Mouse (Mus musculus) G1E (cell line): ENCODE data around the gene 1700001P01Rik. TPM values are rescaled to one million over a fixed set of nuclear protein-coding genes. Genes with fewer than 3 reads are reported as not detected.

ENCODE experiments used
- ATAC-seq: 2 replicates; pipeline ENCODE4 v1.8.0; 2016; ENCODE audit warnings: mild to moderate bottlenecking; ENCODE audit not compliant: insufficient number of reproducible peaks, poor library complexity, low FRiP score, severe bottlenecking; ENCODE audit errors: extremely low read depth
- DNase-seq: peaks from one replicate; pipeline ENCODE4 v3.0.0; 2012; ENCODE audit warnings: low spot score
- H3K27me3 ChIP-seq: 2 replicates; pipeline ENCODE4 v1.6.1; 2012; ENCODE audit warnings: mild to moderate bottlenecking, low read length, inconsistent platforms; ENCODE audit not compliant: insufficient read depth
- H3K36me3 ChIP-seq: replicated peaks from 2 replicates; pipeline ENCODE3; 2012; ENCODE audit warnings: mild to moderate bottlenecking, inconsistent platforms
- H3K4me1 ChIP-seq: 2 replicates; pipeline ENCODE4 v1.6.1; 2012; ENCODE audit warnings: low read depth, low read length, inconsistent platforms, mixed read lengths; ENCODE audit not compliant: insufficient read depth
- H3K4me3 ChIP-seq: 2 replicates; pipeline ENCODE4 v1.5.1; 2012; ENCODE audit warnings: low read depth, mild to moderate bottlenecking, inconsistent platforms, low read length, moderate library complexity, mixed read lengths
- H3K9me3 ChIP-seq: replicated peaks from 2 replicates; pipeline ENCODE4 v1.6.1; 2012; ENCODE audit warnings: inconsistent platforms
- CTCF ChIP-seq: IDR thresholded peaks from 2 replicates; pipeline ENCODE4 v1.5.1; 2012; ENCODE audit warnings: low read depth, low read length, inconsistent platforms, mixed read lengths
- GATA1 ChIP-seq: IDR thresholded peaks from 2 replicates; pipeline ENCODE4 v1.6.1; 2012; ENCODE audit warnings: borderline replicate concordance, low read length, inconsistent platforms, mixed read lengths
- GATA2 ChIP-seq: IDR thresholded peaks from 2 replicates; pipeline ENCODE4 v1.6.1; 2012; ENCODE audit warnings: low read depth, low read length, inconsistent platforms, borderline replicate concordance
- POLR2AphosphoS5 ChIP-seq: IDR thresholded peaks from 2 replicates; pipeline ENCODE4 v1.6.1; 2012; ENCODE audit warnings: low read depth, low read length, inconsistent platforms; ENCODE audit not compliant: insufficient replicate concordance
- TAL1 ChIP-seq: conservative IDR thresholded peaks from 2 replicates; pipeline ENCODE4 v1.6.1; 2012; ENCODE audit warnings: low read depth, low read length, inconsistent platforms, mixed read lengths
- polyA plus RNA-seq: library from polyadenylated mRNA; stranded (reverse); fragments of >175 nt; gene quantifications from 2 replicates; pipeline ENCODE4 v1.2.3, GENCODE M21; 2012
- total RNA-seq, 2 experiments: library from RNA; stranded (forward) in 1 of 2; stranded (reverse) in 1 of 2; fragments of 200-1000 nt in 1 of 2; fragments of >200 nt in 1 of 2; fragmentation: Nextera tagmentation in 1 of 2; gene quantifications; 2 replicates each; pipeline ENCODE4 v1.2.3; 2014 to 2017

1700001P01Rik gene
- total and polyA plus RNA-seq, 3 experiments = 0.09 to 0.33 TPM; not detected in 1

GRCm38 (mm10) chr11:97800691-97801408 lies 25.1 kb upstream of the 1700001P01Rik start:
- Histone ChIP-seq H3K9me3 (no peaks in the 10 kb centered on the region), H3K36me3 (peaks cover 21% of the 10 kb centered on the region), H3K4me3 (peak overlapping the region; percentile 83), H3K4me1 (peaks cover 65% of the 10 kb centered on the region), H3K27me3 (no peaks in the 10 kb centered on the region)
- no peak for DNase-seq
- no peak for TF ChIP-seq CTCF
- no peak for TF ChIP-seq POLR2AphosphoS5
- no peak for TF ChIP-seq GATA1
- no peak for TF ChIP-seq GATA2
- TF ChIP-seq TAL1 = no peak
- no peak for ATAC-seq

- Histone ChIP-seq H3K4me1 (peaks cover 59% of the 10 kb centered on the region), H3K36me3 (peaks cover 20% of the 10 kb centered on the region), H3K9me3 (no peaks in the 10 kb centered on the region), H3K4me3 (peak overlapping the region; percentile 83), H3K27me3 (no peaks in the 10 kb centered on the region)
- peak; percentile 52; the same call in 1 of the 2 replicates for ATAC-seq
- TF ChIP-seq GATA2 (no peak), GATA1 (no peak), TAL1 (no peak), POLR2AphosphoS5 (no peak), CTCF (no peak)
- DNase-seq = peak; percentile 90
Measured at GRCm38 (mm10) chr11:97799994-97800690, 24.4 kb upstream of the 1700001P01Rik start.

- no peak for TF ChIP-seq CTCF
- TF ChIP-seq TAL1 = no peak
- TF ChIP-seq GATA1 = no peak
- no peak for TF ChIP-seq GATA2
- TF ChIP-seq POLR2AphosphoS5 = no peak
- ATAC-seq (peak; percentile 32; the same call in 1 of the 2 replicates), DNase-seq (peak; percentile 90)
- Histone ChIP-seq H3K27me3 (no peaks in the 10 kb centered on the region), H3K4me1 (peaks cover 58% of the 10 kb centered on the region), H3K36me3 (peaks cover 15% of the 10 kb centered on the region), H3K4me3 (peak overlapping the region; percentile 83), H3K9me3 (no peaks in the 10 kb centered on the region)
Measured at GRCm38 (mm10) chr11:97799146-97799993, 23.7 kb upstream of the 1700001P01Rik start.

- peaks cover 11% of the 10 kb centered on the region for H3K36me3 ChIP-seq
- H3K27me3 ChIP-seq = no peaks in the 10 kb centered on the region
- peak within 1 kb of the TSS; percentile 83 for H3K4me3 ChIP-seq
- no peaks in the 10 kb centered on the region for H3K9me3 ChIP-seq
- TF ChIP-seq CTCF = no peak
- TF ChIP-seq GATA2 = no peak
- ATAC-seq (no peak), DNase-seq (no peak)
- peaks cover 57% of the 10 kb centered on the region for H3K4me1 ChIP-seq
Measured at GRCm38 (mm10) chr11:97798782-97799145, 23.0 kb upstream of the 1700001P01Rik start, which contains the start of gene Lasp1. Gene Lasp1 (plus strand): TSS chr11:97799000.

GRCm38 (mm10) chr11:97798083-97798435 lies 22.3 kb upstream of the 1700001P01Rik start:
- Histone ChIP-seq H3K4me3 (no peak overlapping the region), H3K36me3 (peaks cover 8% of the 10 kb centered on the region), H3K9me3 (no peaks in the 10 kb centered on the region), H3K27me3 (no peaks in the 10 kb centered on the region), H3K4me1 (peaks cover 56% of the 10 kb centered on the region)
- DNase-seq = no peak
- ATAC-seq = no peak
- no peak for TF ChIP-seq TAL1
- no peak for TF ChIP-seq CTCF
- TF ChIP-seq GATA1 = no peak
- no peak for TF ChIP-seq POLR2AphosphoS5
- TF ChIP-seq GATA2 = no peak

- DNase-seq = no peak
- no peak overlapping the region for H3K4me3 ChIP-seq
- H3K9me3 ChIP-seq = no peaks in the 10 kb centered on the region
- H3K4me1 ChIP-seq = peaks cover 59% of the 10 kb centered on the region
- no peaks in the 10 kb centered on the region for H3K27me3 ChIP-seq
- no peak for ATAC-seq
- H3K36me3 ChIP-seq = peaks cover 8% of the 10 kb centered on the region
- TF ChIP-seq GATA1 (no peak), POLR2AphosphoS5 (no peak), CTCF (no peak), TAL1 (no peak), GATA2 (no peak)
Measured at GRCm38 (mm10) chr11:97797369-97798082, 21.8 kb upstream of the 1700001P01Rik start.
